Mouse (Mus musculus) heart, embryonic 14.5 days (tissue): ENCODE results near the gene Bcan. TPM values are rescaled to one million over a fixed set of nuclear protein-coding genes. Genes with fewer than 3 reads are reported as not detected.

Source experiments
- ATAC-seq: fragments of 200-750 bp; cut with Nextera tagmentation; 2 replicates; pipeline ENCODE4 v1.8.0; 2017; ENCODE audit warnings: low read depth, moderate TSS enrichment; ENCODE audit not compliant: insufficient number of reproducible peaks, insufficient read depth, low FRiP score
- H3K27ac ChIP-seq, 2 experiments: fragments of 200-500 bp in 1 of 2; fragments of 300-500 bp in 1 of 2; sonication (generic) in 1 of 2; replicated peaks in 1 of 2; 2 replicates each; pipeline ENCODE4 v1.5.1; 2012 to 2014; ENCODE audit warnings: low read depth in 2 of 2, low read length in 2 of 2, control low read depth in 1 of 2, mild to moderate bottlenecking in 1 of 2, mixed read lengths in 1 of 2; ENCODE audit not compliant: control insufficient read depth in 1 of 2, insufficient read depth in 1 of 2
- H3K27me3 ChIP-seq: fragments of 300-500 bp; sonication (generic); 2 replicates; pipeline ENCODE4 v1.6.1; 2014; ENCODE audit warnings: mild to moderate bottlenecking, low read length, control low read depth; ENCODE audit not compliant: control insufficient read depth, insufficient read depth
- H3K36me3 ChIP-seq: fragments of 300-500 bp; sonication (generic); 2 replicates; pipeline ENCODE4 v1.6.1; 2014; ENCODE audit warnings: mild to moderate bottlenecking, control low read depth, low read length, mixed read lengths; ENCODE audit not compliant: control insufficient read depth, insufficient read depth
- H3K4me1 ChIP-seq, 2 experiments: fragments of 200-500 bp in 1 of 2; fragments of 300-500 bp in 1 of 2; sonication (generic) in 1 of 2; 2 replicates each; pipeline ENCODE4 v1.6.1; 2012 to 2014; ENCODE audit warnings: low read length in 2 of 2, control low read depth in 1 of 2, mixed read lengths in 1 of 2; ENCODE audit not compliant: control insufficient read depth in 2 of 2, insufficient read depth in 2 of 2
- H3K4me2 ChIP-seq: fragments of 300-500 bp; sonication (generic); 2 replicates; pipeline ENCODE4 v1.6.1; 2014; ENCODE audit warnings: mild to moderate bottlenecking, low read length
- H3K4me3 ChIP-seq, 2 experiments: fragments of 200-500 bp in 1 of 2; fragments of 300-500 bp in 1 of 2; sonication (generic) in 1 of 2; 2 replicates each; pipeline ENCODE4 v1.5.1; 2012 to 2014; ENCODE audit warnings: low read length in 2 of 2, mild to moderate bottlenecking in 2 of 2, control low read depth in 1 of 2, low read depth in 1 of 2, moderate library complexity in 1 of 2; ENCODE audit not compliant: control insufficient read depth in 1 of 2, insufficient read depth in 1 of 2
- H3K9ac ChIP-seq: fragments of 300-500 bp; sonication (generic); 2 replicates; pipeline ENCODE4 v1.6.1; 2014; ENCODE audit warnings: mild to moderate bottlenecking, low read length
- H3K9me3 ChIP-seq: fragments of 300-500 bp; sonication (generic); 2 replicates; pipeline ENCODE4 v1.6.1; 2016; ENCODE audit warnings: low read length, control low read depth; ENCODE audit not compliant: control insufficient read depth
- WGBS: fragments of 180-500 bp; shearing (Covaris S2); extraction: QIAGEN DNeasy Blood & Tissue Kit; methylation state at CpG from one replicate; pipeline ENCODE4 v1.1.7; 2014; 5-methylcytosine and 5-hydroxymethylcytosine counted together
- polyA plus RNA-seq: library from polyadenylated mRNA; unstranded; fragments of >200 nt; fragmentation: Nextera tagmentation; extraction: Ambion mirVana; gene quantifications from 2 replicates; pipeline ENCODE4 v1.2.1, GENCODE M21; 2014

The Bcan gene
- polyA plus RNA-seq, 1 experiment from 2014 or later, result 0.31 TPM

- no peak for ATAC-seq
- Histone ChIP-seq H3K4me1 (peaks cover 57 to 67% of the 10 kb centered on the region in 2 experiments), H3K36me3 (no peaks in the 10 kb centered on the region), H3K27ac (peak overlapping the region; percentile 93 to 98), H3K9me3 (no peaks in the 10 kb centered on the region), H3K9ac (peak overlapping the region; percentile 70; the same call in 1 of the 2 replicates), H3K4me3 (peak overlapping the region in 1 of 2 experiments; percentile 10; a peak in 1 of 4 replicates), H3K27me3 (peaks cover 3% of the 10 kb centered on the region), H3K4me2 (peak overlapping the region; percentile 58)
- WGBS, result 53% methylated on average over 6 of the region's 6 CpGs
These were observed 16.4 kb downstream of the Bcan start for GRCm38 (mm10) chr3:87983627-87984026.

- H3K27me3 ChIP-seq, result no peaks in the 10 kb centered on the region
- no peaks in the 10 kb centered on the region for H3K9me3 ChIP-seq
- peaks cover 55 to 65% of the 10 kb centered on the region in 2 experiments for H3K4me1 ChIP-seq
- peak overlapping the region in 1 of 2 experiments; percentile 10; a peak in 1 of 4 replicates for H3K4me3 ChIP-seq
- ATAC-seq, result peak; percentile 54
- 5% methylated on average over 13 of the region's 13 CpGs for WGBS
- H3K27ac ChIP-seq, result peak overlapping the region; percentile 93 to 98
- peak overlapping the region; percentile 70 for H3K9ac ChIP-seq
- 0 out of 2 replicates have a peak, but pooled peaks cover 3% of the 10 kb centered on the region for H3K36me3 ChIP-seq
- H3K4me2 ChIP-seq, result peak overlapping the region; percentile 58
These were observed 17.0 kb downstream of the Bcan start for GRCm38 (mm10) chr3:87982836-87983601.

GRCm38 (mm10) chr3:87981894-87982835 is 17.9 kb downstream of the Bcan start:
- peak overlapping the region; percentile 93 to 98 for H3K27ac ChIP-seq
- WGBS, result 25% methylated on average over 12 of the region's 12 CpGs
- no peak overlapping the region for H3K4me3 ChIP-seq
- no peaks in the 10 kb centered on the region for H3K9me3 ChIP-seq
- H3K36me3 ChIP-seq, result peaks cover 11% of the 10 kb centered on the region; the same call in 1 of the 2 replicates
- no peaks in the 10 kb centered on the region for H3K27me3 ChIP-seq
- peaks cover 52 to 57% of the 10 kb centered on the region in 2 experiments for H3K4me1 ChIP-seq
- peak; percentile 53 for ATAC-seq
- H3K9ac ChIP-seq, result peak overlapping the region; percentile 70
- H3K4me2 ChIP-seq, result peak overlapping the region; percentile 58

- 77% methylated on average over 6 of the region's 6 CpGs for WGBS
- peaks cover 47 to 50% of the 10 kb centered on the region in 2 experiments for H3K4me1 ChIP-seq
These were observed 18.7 kb downstream of the Bcan start for GRCm38 (mm10) chr3:87981214-87981760.

GRCm38 (mm10) chr3:87980728-87981127 is 19.3 kb downstream of the Bcan start:
- Histone ChIP-seq H3K27me3 (no peaks in the 10 kb centered on the region), H3K9ac (no peak overlapping the region), H3K4me3 (no peak overlapping the region), H3K4me2 (no peak overlapping the region), H3K9me3 (no peaks in the 10 kb centered on the region), H3K27ac (0 out of 4 replicates have a peak overlapping the region, but pooled peaks of 1 of the 2 experiments have one; percentile 6), H3K36me3 (peaks cover 24% of the 10 kb centered on the region), H3K4me1 (peaks cover 42 to 44% of the 10 kb centered on the region in 2 experiments)
- WGBS, result 69% methylated on average over 5 of the region's 5 CpGs
- no peak for ATAC-seq

More at GRCm38 (mm10) chr3:87981214-87981760, 18.7 kb downstream of the Bcan start:
- Histone ChIP-seq H3K36me3 (peaks cover 18% of the 10 kb centered on the region), H3K27ac (peak overlapping the region; percentile 93 to 98; a peak in 3 of 4 replicates), H3K27me3 (no peaks in the 10 kb centered on the region), H3K9ac (peak overlapping the region; percentile 70; the same call in 1 of the 2 replicates), H3K9me3 (no peaks in the 10 kb centered on the region), H3K4me2 (no peak overlapping the region), H3K4me3 (no peak overlapping the region)
- ATAC-seq, result no peak

GRCm38 (mm10) chr3:87980085-87980484 is 19.9 kb downstream of the Bcan start:
- Histone ChIP-seq H3K4me2 (no peak overlapping the region), H3K36me3 (peaks cover 30% of the 10 kb centered on the region), H3K4me3 (no peak overlapping the region), H3K27ac (no peak overlapping the region), H3K9me3 (no peaks in the 10 kb centered on the region), H3K4me1 (peaks cover 36 to 38% of the 10 kb centered on the region in 2 experiments), H3K27me3 (no peaks in the 10 kb centered on the region), H3K9ac (no peak overlapping the region)
- no peak for ATAC-seq
- 46% methylated on average over 3 of the region's 3 CpGs for WGBS

GRCm38 (mm10) chr3:87979493-87979892 is 20.5 kb downstream of the Bcan start:
- 85% methylated on average over 5 of the region's 5 CpGs for WGBS
- peaks cover 33 to 34% of the 10 kb centered on the region in 2 experiments for H3K4me1 ChIP-seq

More at GRCm38 (mm10) chr3:87979493-87979892, 20.5 kb downstream of the Bcan start:
- Histone ChIP-seq H3K9ac (no peak overlapping the region; the same call in 1 of the 2 replicates), H3K9me3 (no peaks in the 10 kb centered on the region), H3K4me2 (no peak overlapping the region), H3K27me3 (no peaks in the 10 kb centered on the region), H3K36me3 (peaks cover 35% of the 10 kb centered on the region), H3K27ac (no peak overlapping the region), H3K4me3 (no peak overlapping the region)
- ATAC-seq, result no peak
